Mouse (Mus musculus) neural tube, embryonic 15.5 days (tissue): Measurements from ENCODE around the gene 2310057M21Rik. TPM values are rescaled to one million over a fixed set of nuclear protein-coding genes. Genes with fewer than 3 reads are reported as not detected.
A peak's percentile ranks its signal among the peaks of the same experiment; 100 is the strongest.

Experiments used
- ATAC-seq: fragments of 200-750 bp; cut with Nextera tagmentation; 2 replicates; pipeline ENCODE4 v1.8.0; 2017; ENCODE audit warnings: mild to moderate bottlenecking, moderate TSS enrichment, moderate library complexity; ENCODE audit not compliant: low FRiP score
- H3K27ac ChIP-seq: fragments of 300-500 bp; sonication (generic); replicated peaks from 2 replicates; pipeline ENCODE4 v1.5.1; 2015; ENCODE audit warnings: mild to moderate bottlenecking, inconsistent platforms
- H3K27me3 ChIP-seq: fragments of 300-500 bp; sonication (generic); replicated peaks from 2 replicates; pipeline ENCODE4 v1.6.1; 2015; ENCODE audit warnings: inconsistent platforms
- H3K36me3 ChIP-seq: fragments of 300-500 bp; sonication (generic); 2 replicates; pipeline ENCODE4 v1.6.1; 2015; ENCODE audit warnings: inconsistent platforms
- H3K4me1 ChIP-seq: fragments of 300-500 bp; sonication (generic); 2 replicates; pipeline ENCODE4 v1.6.1; 2015; ENCODE audit warnings: inconsistent platforms
- H3K4me2 ChIP-seq: fragments of 300-500 bp; sonication (generic); 2 replicates; pipeline ENCODE4 v1.6.1; 2015; ENCODE audit warnings: inconsistent platforms, mild to moderate bottlenecking, moderate library complexity
- H3K4me3 ChIP-seq: fragments of 300-500 bp; sonication (generic); replicated peaks from 2 replicates; pipeline ENCODE4 v1.5.1; 2015; ENCODE audit warnings: mild to moderate bottlenecking, inconsistent platforms
- H3K9ac ChIP-seq: fragments of 300-500 bp; sonication (generic); replicated peaks from 2 replicates; pipeline ENCODE4 v1.6.1; 2015; ENCODE audit warnings: mild to moderate bottlenecking, inconsistent platforms
- H3K9me3 ChIP-seq: fragments of 300-500 bp; sonication (generic); replicated peaks from 2 replicates; pipeline ENCODE4 v1.6.1; 2016; ENCODE audit warnings: inconsistent platforms
- WGBS: fragments of 180-500 bp; shearing (Covaris S2); methylation state at CpG from one replicate; pipeline ENCODE4 v1.1.7; 2015; ENCODE audit warnings: mixed read lengths; 5-methylcytosine and 5-hydroxymethylcytosine counted together
- polyA plus RNA-seq: library from polyadenylated mRNA; unstranded; fragments of >200 nt; fragmentation: Nextera tagmentation; extraction: Ambion mirVana; gene quantifications from 2 replicates; pipeline ENCODE4 v1.2.1, GENCODE M21; 2015

Gene 2310057M21Rik
- polyA plus RNA-seq, 1 experiment from 2014 or later = 31.1 TPM

GRCm38 (mm10) chr7:131364131-131364530 lies 1.6 kb upstream of the 2310057M21Rik start:
- no peak for ATAC-seq
- H3K27me3 ChIP-seq = no peaks in the 10 kb centered on the region
- peaks cover 17% of the 10 kb centered on the region for H3K4me1 ChIP-seq
- no peak overlapping the region for H3K4me2 ChIP-seq
- no peak overlapping the region for H3K4me3 ChIP-seq
- H3K9ac ChIP-seq = no peak overlapping the region
- peaks cover 3% of the 10 kb centered on the region; the same call in 1 of the 2 replicates for H3K36me3 ChIP-seq
- H3K9me3 ChIP-seq = no peaks in the 10 kb centered on the region
- no peak overlapping the region for H3K27ac ChIP-seq
- WGBS = 94% methylated on average over 8 of the region's 8 CpGs

- under 1% methylated on average over 35 of the region's 35 CpGs for WGBS
- H3K4me1 ChIP-seq = peaks cover 17% of the 10 kb centered on the region
- H3K36me3 ChIP-seq = peaks cover 18% of the 10 kb centered on the region
- H3K9me3 ChIP-seq = no peaks in the 10 kb centered on the region
- peak overlapping the region; percentile 84 for H3K4me3 ChIP-seq
- ATAC-seq = peak; percentile 83
- H3K27ac ChIP-seq = peak overlapping the region; percentile 89
- no peaks in the 10 kb centered on the region for H3K27me3 ChIP-seq
- peak overlapping the region; percentile 83 for H3K9ac ChIP-seq
- peak overlapping the region; percentile 96 for H3K4me2 ChIP-seq
These were observed 317 bp downstream of the 2310057M21Rik start for GRCm38 (mm10) chr7:131362269-131362614.

GRCm38 (mm10) chr7:131356105-131356504 lies 6.5 kb downstream of the 2310057M21Rik start:
- Histone ChIP-seq H3K27ac (no peak overlapping the region), H3K4me2 (no peak overlapping the region), H3K27me3 (no peaks in the 10 kb centered on the region), H3K4me3 (no peak overlapping the region), H3K9ac (no peak overlapping the region), H3K9me3 (no peaks in the 10 kb centered on the region), H3K36me3 (peaks cover 51% of the 10 kb centered on the region), H3K4me1 (peaks cover 3% of the 10 kb centered on the region)
- WGBS = 98% methylated on average over 13 of the region's 13 CpGs
- no peak for ATAC-seq

- no peak overlapping the region for H3K4me3 ChIP-seq
- no peaks in the 10 kb centered on the region for H3K4me1 ChIP-seq
- WGBS = 49% methylated on average over 7 of the region's 7 CpGs
These were observed 16.6 kb downstream of the 2310057M21Rik start for GRCm38 (mm10) chr7:131345856-131346541.

GRCm38 (mm10) chr7:131337502-131338068 lies 25.0 kb downstream of the 2310057M21Rik start:
- no peaks in the 10 kb centered on the region for H3K27me3 ChIP-seq
- ATAC-seq = no peak
- no peak overlapping the region for H3K9ac ChIP-seq
- no peak overlapping the region for H3K27ac ChIP-seq
- H3K4me2 ChIP-seq = no peak overlapping the region
- peaks cover 18% of the 10 kb centered on the region for H3K36me3 ChIP-seq
- WGBS = 34% methylated on average over 8 of the region's 8 CpGs
- H3K4me1 ChIP-seq = no peaks in the 10 kb centered on the region
- H3K4me3 ChIP-seq = no peak overlapping the region
- H3K9me3 ChIP-seq = no peaks in the 10 kb centered on the region

More at GRCm38 (mm10) chr7:131345856-131346541, 16.6 kb downstream of the 2310057M21Rik start:
- Histone ChIP-seq H3K27me3 (no peaks in the 10 kb centered on the region), H3K9ac (no peak overlapping the region), H3K4me2 (no peak overlapping the region), H3K9me3 (no peaks in the 10 kb centered on the region), H3K27ac (no peak overlapping the region), H3K36me3 (peaks cover 39% of the 10 kb centered on the region)
- no peak for ATAC-seq

- no peaks in the 10 kb centered on the region for H3K9me3 ChIP-seq
- no peaks in the 10 kb centered on the region for H3K27me3 ChIP-seq
- H3K4me2 ChIP-seq = no peak within 1 kb of the TSS
- H3K27ac ChIP-seq = no peak within 1 kb of the TSS
- 48% methylated on average over 1 of the region's 1 CpGs for WGBS
- ATAC-seq = no peak
- no peaks in the 10 kb centered on the region for H3K4me1 ChIP-seq
- H3K4me3 ChIP-seq = no peak within 1 kb of the TSS
- H3K36me3 ChIP-seq = no peaks in the 10 kb centered on the region; the same call in 1 of the 2 replicates
- no peak within 1 kb of the TSS for H3K9ac ChIP-seq
These were observed 29.0 kb downstream of the 2310057M21Rik start, which contains the start of gene Fam24a for GRCm38 (mm10) chr7:131333564-131333963. Gene Fam24a, plus strand, starts transcription at chr7:131333864.

- no peak overlapping the region for H3K9ac ChIP-seq
- no peaks in the 10 kb centered on the region for H3K27me3 ChIP-seq
- H3K4me2 ChIP-seq = no peak overlapping the region
- no peaks in the 10 kb centered on the region for H3K9me3 ChIP-seq
- no peaks in the 10 kb centered on the region for H3K4me1 ChIP-seq
- ATAC-seq = no peak
- no peaks in the 10 kb centered on the region for H3K36me3 ChIP-seq
- H3K4me3 ChIP-seq = no peak overlapping the region
- 88% methylated on average over 2 of the region's 2 CpGs for WGBS
- H3K27ac ChIP-seq = no peak overlapping the region
These were observed 30.9 kb downstream of the 2310057M21Rik start for GRCm38 (mm10) chr7:131331688-131332087.

- H3K4me3 ChIP-seq = no peak within 1 kb of the TSS
- H3K9ac ChIP-seq = no peak within 1 kb of the TSS
- no peaks in the 10 kb centered on the region for H3K9me3 ChIP-seq
- no peaks in the 10 kb centered on the region for H3K27me3 ChIP-seq
- no peak within 1 kb of the TSS for H3K4me2 ChIP-seq
- no peaks in the 10 kb centered on the region for H3K36me3 ChIP-seq
- H3K4me1 ChIP-seq = no peaks in the 10 kb centered on the region
- H3K27ac ChIP-seq = no peak within 1 kb of the TSS
- 96% methylated on average over 5 of the region's 5 CpGs for WGBS
- ATAC-seq = no peak
These were observed 33.1 kb downstream of the 2310057M21Rik start, which contains the start of gene Fam24b for GRCm38 (mm10) chr7:131329416-131329815. Gene Fam24b, minus strand, starts transcription at chr7:131329516.

- H3K4me3 ChIP-seq = no peak overlapping the region
- no peaks in the 10 kb centered on the region for H3K9me3 ChIP-seq
- no peak overlapping the region for H3K27ac ChIP-seq
- no peaks in the 10 kb centered on the region for H3K27me3 ChIP-seq
- no peak overlapping the region for H3K9ac ChIP-seq
- 96% methylated on average over 5 of the region's 5 CpGs for WGBS
- H3K4me1 ChIP-seq = no peaks in the 10 kb centered on the region
- no peak overlapping the region for H3K4me2 ChIP-seq
- ATAC-seq = no peak
- H3K36me3 ChIP-seq = no peaks in the 10 kb centered on the region
These were observed 35.5 kb downstream of the 2310057M21Rik start for GRCm38 (mm10) chr7:131327054-131327453.

DNA sequence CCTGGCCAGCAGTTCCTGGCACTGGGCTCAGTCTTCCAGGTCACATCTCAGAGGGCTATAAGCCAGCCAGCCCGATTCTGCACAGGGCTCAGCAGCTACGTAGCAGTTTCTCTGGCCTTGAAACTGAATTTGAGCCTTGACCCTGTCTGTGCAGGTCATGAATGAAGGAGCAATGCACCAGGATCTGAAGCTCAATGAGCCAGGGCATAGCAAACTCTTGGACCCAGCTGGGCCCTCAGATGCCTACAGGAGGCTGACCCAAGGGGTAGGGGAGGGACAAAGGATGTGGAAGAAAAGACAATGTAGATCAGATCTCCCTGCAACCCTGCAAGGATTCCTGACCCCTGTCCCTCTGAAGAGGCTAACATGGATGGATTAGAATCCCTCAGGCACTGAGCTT lies 40.4 kb downstream of the 2310057M21Rik start, which contains the start of gene Cuzd1:
Gene Cuzd1, minus strand, starts transcription at position 101 of the 400 bp plus-strand sequence.
- Histone ChIP-seq H3K9ac (no peak within 1 kb of the TSS), H3K4me3 (no peak within 1 kb of the TSS), H3K9me3 (no peaks in the 10 kb centered on the region), H3K27ac (no peak within 1 kb of the TSS), H3K27me3 (no peaks in the 10 kb centered on the region), H3K4me2 (no peak within 1 kb of the TSS), H3K36me3 (no peaks in the 10 kb centered on the region), H3K4me1 (no peaks in the 10 kb centered on the region)
- WGBS = 85% methylated on average over 2 of the region's 2 CpGs
- no peak for ATAC-seq

GRCm38 (mm10) chr7:131318340-131318739 lies 44.2 kb downstream of the 2310057M21Rik start:
- no peaks in the 10 kb centered on the region for H3K36me3 ChIP-seq
- H3K9me3 ChIP-seq = no peaks in the 10 kb centered on the region
- no peak overlapping the region for H3K9ac ChIP-seq
- ATAC-seq = no peak
- H3K4me1 ChIP-seq = no peaks in the 10 kb centered on the region
- H3K4me2 ChIP-seq = no peak overlapping the region
- H3K27me3 ChIP-seq = no peaks in the 10 kb centered on the region
- H3K4me3 ChIP-seq = no peak overlapping the region
- WGBS = 93% methylated on average over 5 of the region's 7 CpGs
- no peak overlapping the region for H3K27ac ChIP-seq

- no peak overlapping the region for H3K27ac ChIP-seq
- no peak overlapping the region for H3K9ac ChIP-seq
- no peaks in the 10 kb centered on the region for H3K9me3 ChIP-seq
- no peaks in the 10 kb centered on the region for H3K4me1 ChIP-seq
- H3K4me2 ChIP-seq = no peak overlapping the region
- no peak for ATAC-seq
- WGBS = 81% methylated on average over 12 of the region's 12 CpGs
- H3K36me3 ChIP-seq = no peaks in the 10 kb centered on the region
- H3K4me3 ChIP-seq = no peak overlapping the region
- no peaks in the 10 kb centered on the region for H3K27me3 ChIP-seq
These were observed 45.0 kb downstream of the 2310057M21Rik start for GRCm38 (mm10) chr7:131317587-131317986.
